Mouse (Mus musculus) forebrain, postnatal 0 days (tissue): Measurements from ENCODE around the gene D430041D05Rik. TPM values are rescaled to one million over a fixed set of nuclear protein-coding genes. Genes with fewer than 3 reads are reported as not detected.

ENCODE experiments used
- ATAC-seq: fragments of 200-750 bp; cut with Nextera tagmentation; 2 replicates; pipeline ENCODE4 v1.8.0; 2017; ENCODE audit warnings: mild to moderate bottlenecking, moderate library complexity
- DNase-seq: peaks from one replicate; pipeline ENCODE4 v3.0.0-alpha.2; 2015
- H3K27ac ChIP-seq: fragments of 300-500 bp; sonication (generic); 2 replicates; pipeline ENCODE4 v1.5.1; 2014; ENCODE audit warnings: low read depth, mild to moderate bottlenecking, antibody characterized with exemption, low read length, moderate library complexity, mixed read lengths
- H3K27me3 ChIP-seq: fragments of 300-500 bp; sonication (generic); 2 replicates; pipeline ENCODE4 v1.6.1; 2014; ENCODE audit warnings: mild to moderate bottlenecking, low read length, mixed read lengths; ENCODE audit not compliant: insufficient read depth
- H3K36me3 ChIP-seq: fragments of 300-500 bp; sonication (generic); 2 replicates; pipeline ENCODE4 v1.6.1; 2014; ENCODE audit warnings: mild to moderate bottlenecking, moderate library complexity; ENCODE audit not compliant: insufficient read depth
- H3K4me1 ChIP-seq: fragments of 300-500 bp; sonication (generic); 2 replicates; pipeline ENCODE4 v1.6.1; 2014; ENCODE audit warnings: antibody characterized with exemption; ENCODE audit not compliant: insufficient read depth
- H3K4me2 ChIP-seq: fragments of 300-500 bp; sonication (generic); 2 replicates; pipeline ENCODE4 v1.6.1; 2014; ENCODE audit warnings: low read depth, mild to moderate bottlenecking, moderate library complexity
- H3K4me3 ChIP-seq: fragments of 300-500 bp; sonication (generic); 2 replicates; pipeline ENCODE4 v1.5.1; 2014; ENCODE audit warnings: low read depth, low read length, mixed read lengths
- H3K9ac ChIP-seq: fragments of 300-500 bp; sonication (generic); 2 replicates; pipeline ENCODE4 v1.6.1; 2014; ENCODE audit warnings: mild to moderate bottlenecking
- H3K9me3 ChIP-seq: fragments of 300-500 bp; sonication (generic); 2 replicates; pipeline ENCODE4 v1.6.1; 2016; ENCODE audit warnings: low read length
- CTCF ChIP-seq: sonication (generic); IDR thresholded peaks from 2 replicates; pipeline ENCODE4 v1.5.1; 2016; ENCODE audit warnings: antibody characterized with exemption, control low read depth, low read depth
- WGBS: fragments of 180-500 bp; shearing (Covaris S2); extraction: QIAGEN DNeasy Blood & Tissue Kit; methylation state at CpG from one replicate; pipeline ENCODE4 v1.1.7; 2014; 5-methylcytosine and 5-hydroxymethylcytosine counted together
- polyA plus RNA-seq: library from polyadenylated mRNA; unstranded; fragments of >200 nt; fragmentation: Nextera tagmentation; extraction: Ambion mirVana; gene quantifications from 2 replicates; pipeline ENCODE4 v1.2.1, GENCODE M21; 2015
- total RNA-seq: library from RNA; depleted of rRNA; stranded (reverse); fragments of >200 nt; gene quantifications from 2 replicates; pipeline ENCODE4 v1.2.3, GENCODE M21; 2014

Gene D430041D05Rik
- total and polyA plus RNA-seq, 2 experiments from 2014 or later: 11.1 to 58.9 TPM

GRCm38 (mm10) chr2:104422230-104422629 is 11.4 kb upstream of the D430041D05Rik start:
- no peaks in the 10 kb centered on the region for H3K27me3 ChIP-seq
- no peak overlapping the region for H3K4me3 ChIP-seq
- peak; percentile 81 for TF ChIP-seq CTCF
- H3K36me3 ChIP-seq: 0 out of 2 replicates have a peak, but pooled peaks cover 7% of the 10 kb centered on the region
- no peaks in the 10 kb centered on the region for H3K9me3 ChIP-seq
- no peak overlapping the region for H3K9ac ChIP-seq
- no peak overlapping the region for H3K4me2 ChIP-seq
- no peaks in the 10 kb centered on the region for H3K4me1 ChIP-seq
- DNase-seq: peak; percentile 69
- no peak overlapping the region for H3K27ac ChIP-seq
- ATAC-seq: peak; percentile 63
- 6% methylated on average over 1 of the region's 1 CpGs for WGBS

- no peak for ATAC-seq
- no peak for TF ChIP-seq CTCF
- no peak overlapping the region for H3K4me3 ChIP-seq
- H3K27ac ChIP-seq: no peak overlapping the region
- no peak overlapping the region for H3K9ac ChIP-seq
- H3K4me2 ChIP-seq: no peak overlapping the region
- 83% methylated on average over 4 of the region's 4 CpGs for WGBS
- no peaks in the 10 kb centered on the region for H3K9me3 ChIP-seq
- no peaks in the 10 kb centered on the region for H3K4me1 ChIP-seq
- H3K27me3 ChIP-seq: no peaks in the 10 kb centered on the region
- 0 out of 2 replicates have a peak, but pooled peaks cover 7% of the 10 kb centered on the region for H3K36me3 ChIP-seq
- no peak for DNase-seq
These were observed 10.0 kb upstream of the D430041D05Rik start for GRCm38 (mm10) chr2:104420805-104421204.

GRCm38 (mm10) chr2:104419999-104420398 is 9.2 kb upstream of the D430041D05Rik start:
- H3K4me3 ChIP-seq: no peak overlapping the region
- DNase-seq (no peak), ATAC-seq (no peak)
- WGBS: 83% methylated on average over 1 of the region's 1 CpGs
- no peaks in the 10 kb centered on the region for H3K9me3 ChIP-seq
- no peak overlapping the region for H3K27ac ChIP-seq
- H3K4me2 ChIP-seq: no peak overlapping the region
- TF ChIP-seq CTCF: no peak
- no peaks in the 10 kb centered on the region for H3K27me3 ChIP-seq
- 0 out of 2 replicates have a peak, but pooled peaks cover 2% of the 10 kb centered on the region for H3K36me3 ChIP-seq
- no peaks in the 10 kb centered on the region for H3K4me1 ChIP-seq
- H3K9ac ChIP-seq: no peak overlapping the region

GRCm38 (mm10) chr2:104419411-104419810 is 8.6 kb upstream of the D430041D05Rik start:
- H3K4me3 ChIP-seq: no peak overlapping the region
- DNase-seq (no peak), ATAC-seq (no peak)
- no peak overlapping the region for H3K9ac ChIP-seq
- H3K9me3 ChIP-seq: no peaks in the 10 kb centered on the region
- H3K27ac ChIP-seq: no peak overlapping the region
- no peak overlapping the region for H3K4me2 ChIP-seq
- WGBS: 67% methylated on average over 2 of the region's 2 CpGs
- TF ChIP-seq CTCF: no peak
- H3K4me1 ChIP-seq: no peaks in the 10 kb centered on the region
- H3K36me3 ChIP-seq: no peaks in the 10 kb centered on the region
- no peaks in the 10 kb centered on the region for H3K27me3 ChIP-seq

GRCm38 (mm10) chr2:104413011-104413410 is 2.2 kb upstream of the D430041D05Rik start:
- no peaks in the 10 kb centered on the region for H3K36me3 ChIP-seq
- no peak overlapping the region for H3K4me3 ChIP-seq
- ATAC-seq (no peak), DNase-seq (no peak)
- no peak for TF ChIP-seq CTCF
- no peaks in the 10 kb centered on the region for H3K27me3 ChIP-seq
- no peak overlapping the region for H3K27ac ChIP-seq
- no peak overlapping the region for H3K9ac ChIP-seq
- H3K4me2 ChIP-seq: no peak overlapping the region
- no peaks in the 10 kb centered on the region for H3K9me3 ChIP-seq
- peaks cover 2% of the 10 kb centered on the region for H3K4me1 ChIP-seq
- 77% methylated on average over 3 of the region's 3 CpGs for WGBS

- peaks cover 7% of the 10 kb centered on the region for H3K4me1 ChIP-seq
- H3K36me3 ChIP-seq: no peaks in the 10 kb centered on the region
- ATAC-seq (no peak), DNase-seq (no peak)
- H3K4me3 ChIP-seq: no peak overlapping the region
- 37% methylated on average over 4 of the region's 4 CpGs for WGBS
- H3K27ac ChIP-seq: no peak overlapping the region
- no peak overlapping the region for H3K9ac ChIP-seq
- no peaks in the 10 kb centered on the region for H3K9me3 ChIP-seq
- H3K27me3 ChIP-seq: no peaks in the 10 kb centered on the region
- no peak for TF ChIP-seq CTCF
- no peak overlapping the region for H3K4me2 ChIP-seq
These were observed 1.7 kb upstream of the D430041D05Rik start for GRCm38 (mm10) chr2:104412496-104412895.

GRCm38 (mm10) chr2:104411806-104412205 is 993 bp upstream of the D430041D05Rik start:
- Histone ChIP-seq H3K9ac (no peak overlapping the region), H3K4me2 (no peak overlapping the region), H3K27me3 (no peaks in the 10 kb centered on the region), H3K4me3 (no peak overlapping the region), H3K36me3 (no peaks in the 10 kb centered on the region), H3K4me1 (peaks cover 13% of the 10 kb centered on the region), H3K27ac (no peak overlapping the region), H3K9me3 (no peaks in the 10 kb centered on the region)
- ATAC-seq (no peak), DNase-seq (no peak)
- 93% methylated on average over 7 of the region's 7 CpGs for WGBS
- no peak for TF ChIP-seq CTCF
